Mouse (Mus musculus): ENCODE results near the gene Slc2a3.
"Not testable (repeated sequence)": the region's sequence is repeated elsewhere in the genome, so short reads cannot be mapped to it uniquely, and the experiment has no call there.

Gene Slc2a3

GRCm38 (mm10) chr6:122764446-122765297, 36.8 kb downstream of the Slc2a3 start:
- DNase-seq (ENCODE audit: low read depth, low spot score), result peak; percentile 49

DNA sequence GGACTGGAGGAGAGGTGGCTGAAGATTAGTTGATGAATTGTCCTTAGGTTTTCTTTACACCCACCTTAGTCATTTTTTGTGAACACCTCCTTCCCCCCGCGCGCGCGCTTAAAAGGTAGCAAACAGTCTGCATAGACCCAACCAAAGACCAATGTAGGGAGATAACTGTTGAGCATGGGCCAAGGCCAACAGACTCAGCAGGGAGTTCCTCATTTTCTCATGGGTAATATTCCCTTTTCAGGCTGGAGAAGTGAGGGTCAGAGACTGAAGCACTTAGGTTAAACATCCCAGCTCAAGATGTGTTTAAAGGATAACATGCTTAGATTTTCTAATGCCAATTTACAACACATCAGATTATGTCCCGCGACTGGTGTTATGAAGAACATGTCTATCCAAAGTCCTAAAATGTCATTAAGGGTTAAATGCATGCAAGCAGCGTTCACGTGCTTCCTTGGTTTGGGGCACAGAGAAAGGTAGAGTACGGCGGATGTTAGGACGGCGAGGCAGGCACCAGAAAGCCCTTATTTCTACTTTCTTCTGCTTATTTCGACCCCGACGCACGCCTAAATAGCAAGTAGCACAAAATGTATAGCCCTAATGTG, 37.5 kb downstream of the Slc2a3 start:
- DNase-seq (ENCODE audit: low read depth, low spot score), result no peak

- DNase-seq (ENCODE audit: low read depth, low spot score), result no peak
These were observed 38.3 kb downstream of the Slc2a3 start for GRCm38 (mm10) chr6:122762952-122763700.

DNA sequence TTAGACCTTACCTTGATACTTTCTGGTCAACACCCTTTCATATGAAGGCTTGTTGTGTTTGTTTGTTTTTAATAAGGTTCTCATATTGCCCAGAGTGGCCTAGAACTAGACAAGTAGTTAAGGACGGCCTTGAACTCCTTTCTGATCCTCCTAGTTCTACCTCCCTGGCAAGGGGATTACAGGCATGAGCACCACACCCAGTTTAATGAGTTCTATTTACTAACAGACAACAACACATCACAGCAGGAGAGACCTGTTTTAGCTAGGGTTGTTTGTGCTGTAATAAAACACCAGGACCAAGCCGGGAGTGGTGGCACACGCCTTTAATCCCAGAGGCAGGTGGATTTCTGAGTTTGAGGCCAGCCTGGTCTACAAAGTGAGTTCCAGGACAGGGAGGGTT, 39.0 kb downstream of the Slc2a3 start:
- DNase-seq (ENCODE audit: low read depth, low spot score), result no peak

GRCm38 (mm10) chr6:122761901-122762300, 39.5 kb downstream of the Slc2a3 start:
- no peak for DNase-seq (ENCODE audit: low read depth, low spot score)

DNA sequence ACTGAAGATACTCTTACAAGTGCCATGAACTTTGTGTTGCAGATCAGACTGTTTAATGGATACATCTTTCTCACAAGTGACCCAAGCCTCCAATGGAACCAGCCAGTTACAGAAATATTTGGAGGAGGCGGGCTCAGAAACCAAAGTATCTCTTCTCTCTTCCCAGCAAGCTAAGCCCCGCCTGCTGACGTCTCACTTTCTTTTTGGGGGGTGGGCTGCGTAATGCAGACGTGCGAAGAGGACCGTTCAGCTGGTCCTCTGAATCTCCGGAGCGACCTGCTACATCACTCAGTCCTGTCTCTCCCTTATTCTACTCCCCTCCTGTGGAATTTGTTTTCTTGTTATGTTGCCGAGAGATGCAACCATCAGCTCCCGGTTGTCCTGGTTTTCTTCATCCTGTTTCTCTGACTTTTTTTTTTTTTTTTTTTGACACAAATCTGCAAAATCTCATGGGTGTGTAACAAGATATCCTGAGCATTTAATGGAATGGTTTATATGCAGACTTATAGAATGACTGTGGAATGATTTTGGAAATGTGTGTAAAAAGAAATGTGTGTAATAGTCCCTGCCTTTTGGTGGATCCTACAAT, 40.3 kb downstream of the Slc2a3 start:
- DNase-seq (ENCODE audit: low read depth, low spot score), result peak; percentile 68

GRCm38 (mm10) chr6:122758732-122759131, 42.7 kb downstream of the Slc2a3 start:
- no peak for DNase-seq (ENCODE audit: low read depth, low spot score)

- DNase-seq (ENCODE audit: low read depth, low spot score), result no peak
These were observed 45.5 kb downstream of the Slc2a3 start for GRCm38 (mm10) chr6:122755913-122756312.

GRCm38 (mm10) chr6:122750579-122750978, 50.9 kb downstream of the Slc2a3 start:
- no peak for DNase-seq (ENCODE audit: low read depth, low spot score)

DNA sequence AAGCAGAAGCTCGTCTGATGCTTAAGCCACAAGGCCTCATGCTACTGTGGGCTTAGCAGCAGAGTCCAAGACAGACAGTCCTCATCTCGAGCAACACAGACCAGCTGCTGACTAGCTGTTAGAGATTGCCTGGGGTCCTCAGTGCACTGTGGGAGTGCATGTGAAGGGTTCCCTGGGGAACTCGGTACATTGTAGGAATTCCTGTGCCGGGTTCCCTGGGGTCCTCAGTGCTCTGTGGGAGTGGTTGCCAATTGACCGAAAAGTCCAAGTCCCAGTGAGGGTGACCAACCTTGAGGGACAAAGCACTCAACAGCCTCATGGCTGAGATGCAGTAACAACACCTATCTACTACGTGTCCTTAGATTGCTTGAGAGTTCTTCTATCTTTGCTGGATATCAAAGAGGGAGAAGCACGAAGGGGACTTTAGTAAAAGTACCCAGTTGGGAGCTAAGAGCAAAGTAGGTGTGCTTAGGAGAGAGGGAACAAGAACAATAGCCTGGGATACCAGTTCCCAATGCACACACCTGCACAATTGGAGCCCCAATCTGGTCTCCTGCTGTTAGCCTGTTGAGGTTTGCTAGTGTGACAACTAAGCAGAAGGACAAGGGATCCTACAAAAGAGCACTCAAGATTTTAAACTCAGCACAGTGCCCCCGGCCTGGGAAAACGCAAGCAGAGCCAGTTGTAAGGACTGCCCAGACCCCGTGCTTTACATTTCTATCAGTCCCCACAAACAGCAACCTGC, 56.8 kb downstream of the Slc2a3 start:
- DNase-seq (ENCODE audit: low read depth, low spot score), result no peak

DNA sequence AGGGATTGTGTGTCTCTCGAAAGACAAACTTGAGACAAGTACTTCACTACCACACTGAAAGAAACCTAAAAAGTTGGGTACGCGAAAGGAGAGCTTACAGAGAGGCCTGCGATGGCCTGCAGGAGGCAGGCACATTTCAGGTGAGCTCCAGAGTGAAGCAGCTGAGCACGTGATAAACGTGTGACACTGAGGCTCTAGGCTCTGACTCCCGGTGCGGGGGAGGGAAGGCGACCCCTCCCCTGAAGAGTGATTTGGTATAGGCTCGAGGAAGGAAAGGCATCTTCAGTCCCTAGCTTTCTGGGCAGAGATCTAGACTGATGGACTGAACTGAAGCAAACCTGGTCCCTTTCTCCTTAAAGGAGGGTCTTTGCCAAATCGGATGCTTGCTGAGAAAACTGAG, 58.1 kb downstream of the Slc2a3 start:
- no peak for DNase-seq (ENCODE audit: low read depth, low spot score)

GRCm38 (mm10) chr6:122742228-122742899, 59.1 kb downstream of the Slc2a3 start:
- DNase-seq (ENCODE audit: low read depth, low spot score), result no peak

GRCm38 (mm10) chr6:122741460-122742227, 59.8 kb downstream of the Slc2a3 start:
- no peak for DNase-seq (ENCODE audit: low read depth, low spot score)

GRCm38 (mm10) chr6:122739952-122740351, 61.5 kb downstream of the Slc2a3 start:
- peak; percentile 57 for DNase-seq (ENCODE audit: low read depth, low spot score)

GRCm38 (mm10) chr6:122719942-122720341, 81.5 kb downstream of the Slc2a3 start:
- DNase-seq (ENCODE audit: low read depth, low spot score), result no peak

DNA sequence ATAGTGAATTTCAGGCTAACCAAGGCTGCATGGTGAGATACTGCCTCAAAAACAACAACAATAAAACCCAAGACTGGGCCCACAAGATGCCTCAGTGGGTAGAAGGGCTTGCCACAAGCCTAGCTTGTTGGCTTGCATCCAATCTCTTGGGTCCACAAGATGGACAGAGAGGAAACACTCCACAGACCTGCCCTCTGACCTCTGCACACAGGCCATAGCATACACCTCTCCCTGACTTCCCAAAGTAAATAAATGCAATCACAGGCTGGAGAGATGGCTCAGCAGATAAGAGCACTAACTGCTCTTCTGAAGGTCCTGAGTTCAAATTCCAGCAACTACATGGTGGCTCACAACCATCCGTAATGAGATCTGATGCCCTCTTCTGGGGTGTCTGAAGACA, 83.2 kb downstream of the Slc2a3 start:
- not testable (repeated sequence) for DNase-seq (ENCODE audit: low read depth, low spot score)

GRCm38 (mm10) chr6:122715886-122716285, 85.6 kb downstream of the Slc2a3 start:
- no peak for DNase-seq (ENCODE audit: low read depth, low spot score)

- DNase-seq (ENCODE audit: low read depth, low spot score), result no peak
These were observed 86.6 kb downstream of the Slc2a3 start for GRCm38 (mm10) chr6:122714707-122715365.

GRCm38 (mm10) chr6:122713116-122713515, 88.3 kb downstream of the Slc2a3 start:
- not testable (repeated sequence) for DNase-seq (ENCODE audit: low read depth, low spot score)
